Mouse (Mus musculus) CH12F3 (cell line): Measurements from ENCODE around the gene Zfp385c.

Experiments
- in situ Hi-C: fragments of 300-500 bp; cut with MboI; formaldehyde crosslinking; loops from 2 replicates; pipeline ENCODE4 v1.14.3; 2020; ENCODE audit warnings: low sequenced_read_pairs

Gene Zfp385c

GRCm38 (mm10) chr11:100692164-100692616 lies at the start of gene Zfp385c:
TSS of gene Zfp385c (minus strand) at chr11:100692455.
- in situ Hi-C loops, result no loop called here

- in situ Hi-C loops, result no loop called here
Observed at GRCm38 (mm10) chr11:100741348-100741747, 49.1 kb upstream of the Zfp385c start.

- in situ Hi-C loops, result no loop called here
Observed at GRCm38 (mm10) chr11:100738749-100739148, 46.5 kb upstream of the Zfp385c start.

GRCm38 (mm10) chr11:100738066-100738604 lies 45.9 kb upstream of the Zfp385c start, which contains the start of gene Rab5c:
TSS of gene Rab5c (minus strand) at chr11:100738215.
- in situ Hi-C loops, result no loop called here

- in situ Hi-C loops, result no loop called here
Observed at GRCm38 (mm10) chr11:100737105-100737733, 45.0 kb upstream of the Zfp385c start.

- in situ Hi-C loops, result no loop called here
Observed at GRCm38 (mm10) chr11:100736746-100737080, 44.5 kb upstream of the Zfp385c start.

- in situ Hi-C loops, result no loop called here
Observed at GRCm38 (mm10) chr11:100735954-100736745, 43.9 kb upstream of the Zfp385c start.

GRCm38 (mm10) chr11:100735134-100735865 lies 43.0 kb upstream of the Zfp385c start:
- in situ Hi-C loops, result no loop called here

GRCm38 (mm10) chr11:100730477-100731205 lies 38.4 kb upstream of the Zfp385c start:
- in situ Hi-C loops, result no loop called here

GRCm38 (mm10) chr11:100729976-100730375 lies 37.7 kb upstream of the Zfp385c start:
- in situ Hi-C loops, result no loop called here

GRCm38 (mm10) chr11:100728601-100729000 lies 36.3 kb upstream of the Zfp385c start:
- in situ Hi-C loops, result no loop called here

- in situ Hi-C loops, result no loop called here
Observed at GRCm38 (mm10) chr11:100727201-100727600, 34.9 kb upstream of the Zfp385c start.

- in situ Hi-C loops, result no loop called here
Observed at GRCm38 (mm10) chr11:100724919-100725512, 32.8 kb upstream of the Zfp385c start.

GRCm38 (mm10) chr11:100722493-100723028 lies 30.3 kb upstream of the Zfp385c start:
- in situ Hi-C loops, result no loop called here

GRCm38 (mm10) chr11:100721776-100722492 lies 29.7 kb upstream of the Zfp385c start:
- in situ Hi-C loops, result no loop called here

- in situ Hi-C loops, result no loop called here
Observed at GRCm38 (mm10) chr11:100721254-100721653, 29.0 kb upstream of the Zfp385c start.

- in situ Hi-C loops, result no loop called here
Observed at GRCm38 (mm10) chr11:100720345-100720744, 28.1 kb upstream of the Zfp385c start.

- in situ Hi-C loops, result no loop called here
Observed at GRCm38 (mm10) chr11:100719893-100720292, 27.6 kb upstream of the Zfp385c start.

GRCm38 (mm10) chr11:100719312-100719711 lies 27.1 kb upstream of the Zfp385c start:
- in situ Hi-C loops, result no loop called here
